Mouse (Mus musculus): ENCODE results near the gene Foxs1.

The Foxs1 gene

GRCm38 (mm10) chr2:152906274-152907037 lies 26.6 kb downstream of the Foxs1 start:
- no peak for ATAC-seq (ENCODE audit: insufficient number of reproducible peaks, low FRiP score, low TSS enrichment)

- ATAC-seq (ENCODE audit: insufficient number of reproducible peaks, low FRiP score, low TSS enrichment): no peak
These were observed 27.8 kb downstream of the Foxs1 start for GRCm38 (mm10) chr2:152905036-152905829.

- no peak for ATAC-seq (ENCODE audit: insufficient number of reproducible peaks, low FRiP score, low TSS enrichment)
These were observed 28.8 kb downstream of the Foxs1 start for GRCm38 (mm10) chr2:152904127-152904643.

GRCm38 (mm10) chr2:152903586-152903985 lies 29.4 kb downstream of the Foxs1 start:
- no peak for ATAC-seq (ENCODE audit: insufficient number of reproducible peaks, low FRiP score, low TSS enrichment)

GRCm38 (mm10) chr2:152902658-152903057 lies 30.4 kb downstream of the Foxs1 start:
- ATAC-seq (ENCODE audit: insufficient number of reproducible peaks, low FRiP score, low TSS enrichment): no peak

GRCm38 (mm10) chr2:152901296-152901695 lies 31.7 kb downstream of the Foxs1 start:
- no peak for ATAC-seq (ENCODE audit: insufficient number of reproducible peaks, low FRiP score, low TSS enrichment)

- ATAC-seq (ENCODE audit: insufficient number of reproducible peaks, low FRiP score, low TSS enrichment): no peak
These were observed 34.0 kb downstream of the Foxs1 start for GRCm38 (mm10) chr2:152899011-152899410.

- no peak for ATAC-seq (ENCODE audit: insufficient number of reproducible peaks, low FRiP score, low TSS enrichment)
These were observed 36.1 kb downstream of the Foxs1 start for GRCm38 (mm10) chr2:152896926-152897325.

GRCm38 (mm10) chr2:152895834-152896233 lies 37.2 kb downstream of the Foxs1 start:
- no peak for ATAC-seq (ENCODE audit: insufficient number of reproducible peaks, low FRiP score, low TSS enrichment)

- no peak for ATAC-seq (ENCODE audit: insufficient number of reproducible peaks, low FRiP score, low TSS enrichment)
These were observed 44.2 kb downstream of the Foxs1 start for GRCm38 (mm10) chr2:152888774-152889173.

GRCm38 (mm10) chr2:152887230-152887629 lies 45.8 kb downstream of the Foxs1 start:
- no peak for ATAC-seq (ENCODE audit: insufficient number of reproducible peaks, low FRiP score, low TSS enrichment)

GRCm38 (mm10) chr2:152884101-152884645 lies 48.8 kb downstream of the Foxs1 start:
- ATAC-seq (ENCODE audit: insufficient number of reproducible peaks, low FRiP score, low TSS enrichment): no peak
